Mouse (Mus musculus) heart, embryonic 12.5 days (tissue): ENCODE measurements around the gene Nox1. TPM values are rescaled to one million over a fixed set of nuclear protein-coding genes. Genes with fewer than 3 reads are reported as not detected.

ENCODE experiments used
- ATAC-seq: fragments of 200-750 bp; cut with Nextera tagmentation; 2 replicates; pipeline ENCODE4 v1.8.0; 2017; ENCODE audit warnings: moderate TSS enrichment, moderate library complexity; ENCODE audit not compliant: insufficient number of reproducible peaks, low FRiP score
- H3K27ac ChIP-seq: fragments of 300-500 bp; sonication (generic); 2 replicates; pipeline ENCODE4 v1.5.1; 2016; ENCODE audit warnings: mild to moderate bottlenecking, moderate library complexity; ENCODE audit not compliant: poor library complexity, severe bottlenecking
- H3K27me3 ChIP-seq: fragments of 300-500 bp; sonication (generic); replicated peaks from 2 replicates; pipeline ENCODE4 v1.6.1; 2016; ENCODE audit warnings: mild to moderate bottlenecking, moderate library complexity
- H3K36me3 ChIP-seq: fragments of 300-500 bp; sonication (generic); 2 replicates; pipeline ENCODE4 v1.6.1; 2016; ENCODE audit warnings: mild to moderate bottlenecking, moderate library complexity
- H3K4me1 ChIP-seq: fragments of 300-500 bp; sonication (generic); replicated peaks from 2 replicates; pipeline ENCODE4 v1.6.1; 2016; ENCODE audit warnings: mild to moderate bottlenecking
- H3K4me2 ChIP-seq: fragments of 300-500 bp; sonication (generic); 2 replicates; pipeline ENCODE4 v1.6.1; 2016; ENCODE audit warnings: mild to moderate bottlenecking, moderate library complexity
- H3K4me3 ChIP-seq: fragments of 300-500 bp; sonication (generic); 2 replicates; pipeline ENCODE4 v1.5.1; 2016; ENCODE audit warnings: mild to moderate bottlenecking
- H3K9ac ChIP-seq: fragments of 300-500 bp; sonication (generic); 2 replicates; pipeline ENCODE4 v1.6.1; 2016; ENCODE audit warnings: mild to moderate bottlenecking, moderate library complexity
- H3K9me3 ChIP-seq: fragments of 300-500 bp; sonication (generic); replicated peaks from 2 replicates; pipeline ENCODE4 v1.6.1; 2016; ENCODE audit warnings: mild to moderate bottlenecking, moderate library complexity
- WGBS: fragments of 180-500 bp; shearing (Covaris S2); methylation state at CpG from one replicate; pipeline ENCODE4 v1.1.7; 2016; 5-methylcytosine and 5-hydroxymethylcytosine counted together
- polyA plus RNA-seq: library from polyadenylated mRNA; unstranded; fragments of >200 nt; fragmentation: Nextera tagmentation; extraction: Ambion mirVana; gene quantifications from 2 replicates; pipeline ENCODE4 v1.2.1, GENCODE M21; 2016

The Nox1 gene
- polyA plus RNA-seq, 1 experiment from 2014 or later = 0.11 TPM

GRCm38 (mm10) chrX:134174699-134175098 is 47.1 kb downstream of the Nox1 start:
- no peak for ATAC-seq
- WGBS = 79% methylated on average over 1 of the region's 1 CpGs

DNA sequence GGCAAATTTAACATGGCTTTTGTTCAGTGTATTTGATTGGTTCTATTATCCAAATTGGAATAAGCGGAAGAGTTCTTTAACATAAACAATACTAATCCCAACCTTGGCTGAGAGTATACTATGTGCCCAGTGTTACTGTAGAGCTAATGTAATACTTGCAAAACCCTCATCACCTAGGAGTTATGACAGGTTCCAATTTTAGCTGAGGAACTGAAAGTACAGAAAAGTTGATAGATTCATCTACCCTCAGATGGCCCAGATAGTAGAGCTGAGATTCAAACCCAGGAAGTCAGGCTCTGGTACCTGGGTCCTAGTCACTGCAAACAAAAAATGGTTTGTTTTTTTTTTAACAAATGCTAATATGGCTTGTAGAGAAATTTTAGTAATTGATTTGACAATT is 51.2 kb downstream of the Nox1 start:
- no peak overlapping the region for H3K9ac ChIP-seq
- H3K27ac ChIP-seq = no peak overlapping the region
- no peak for ATAC-seq
- no peaks in the 10 kb centered on the region for H3K9me3 ChIP-seq
- no peak overlapping the region for H3K4me2 ChIP-seq
- no peaks in the 10 kb centered on the region for H3K27me3 ChIP-seq
- 88% methylated on average over 1 of the region's 1 CpGs for WGBS
- H3K4me3 ChIP-seq = no peak overlapping the region
- no peaks in the 10 kb centered on the region for H3K36me3 ChIP-seq
- H3K4me1 ChIP-seq = no peaks in the 10 kb centered on the region

More at GRCm38 (mm10) chrX:134174699-134175098, 47.1 kb downstream of the Nox1 start:
- H3K27ac ChIP-seq = no peak overlapping the region
- H3K4me1 ChIP-seq = no peaks in the 10 kb centered on the region
- no peak overlapping the region for H3K4me3 ChIP-seq
- H3K27me3 ChIP-seq = no peaks in the 10 kb centered on the region
- H3K9me3 ChIP-seq = no peaks in the 10 kb centered on the region
- no peak overlapping the region for H3K4me2 ChIP-seq
- H3K36me3 ChIP-seq = no peaks in the 10 kb centered on the region
- H3K9ac ChIP-seq = no peak overlapping the region

- H3K4me3 ChIP-seq = no peak overlapping the region
- no peaks in the 10 kb centered on the region; the same call in 1 of the 2 replicates for H3K4me1 ChIP-seq
- H3K9ac ChIP-seq = no peak overlapping the region
- no peaks in the 10 kb centered on the region for H3K9me3 ChIP-seq
- 45% methylated on average over 4 of the region's 4 CpGs for WGBS
- no peak for ATAC-seq
- no peak overlapping the region for H3K27ac ChIP-seq
- peaks cover 11% of the 10 kb centered on the region for H3K27me3 ChIP-seq
- H3K36me3 ChIP-seq = no peaks in the 10 kb centered on the region
- peak overlapping the region; percentile 62; the same call in 1 of the 2 replicates for H3K4me2 ChIP-seq
Observed at GRCm38 (mm10) chrX:134163484-134163883, 58.3 kb downstream of the Nox1 start.

- peaks cover 11% of the 10 kb centered on the region for H3K27me3 ChIP-seq
- H3K4me3 ChIP-seq = peak overlapping the region; percentile 17
- H3K4me1 ChIP-seq = no peaks in the 10 kb centered on the region; the same call in 1 of the 2 replicates
- 20% methylated on average over 11 of the region's 11 CpGs for WGBS
- ATAC-seq = no peak
- H3K27ac ChIP-seq = no peak overlapping the region
- H3K4me2 ChIP-seq = peak overlapping the region; percentile 62
- H3K9ac ChIP-seq = no peak overlapping the region
- no peaks in the 10 kb centered on the region for H3K36me3 ChIP-seq
- H3K9me3 ChIP-seq = no peaks in the 10 kb centered on the region
Observed at GRCm38 (mm10) chrX:134162826-134163225, 58.9 kb downstream of the Nox1 start.

DNA sequence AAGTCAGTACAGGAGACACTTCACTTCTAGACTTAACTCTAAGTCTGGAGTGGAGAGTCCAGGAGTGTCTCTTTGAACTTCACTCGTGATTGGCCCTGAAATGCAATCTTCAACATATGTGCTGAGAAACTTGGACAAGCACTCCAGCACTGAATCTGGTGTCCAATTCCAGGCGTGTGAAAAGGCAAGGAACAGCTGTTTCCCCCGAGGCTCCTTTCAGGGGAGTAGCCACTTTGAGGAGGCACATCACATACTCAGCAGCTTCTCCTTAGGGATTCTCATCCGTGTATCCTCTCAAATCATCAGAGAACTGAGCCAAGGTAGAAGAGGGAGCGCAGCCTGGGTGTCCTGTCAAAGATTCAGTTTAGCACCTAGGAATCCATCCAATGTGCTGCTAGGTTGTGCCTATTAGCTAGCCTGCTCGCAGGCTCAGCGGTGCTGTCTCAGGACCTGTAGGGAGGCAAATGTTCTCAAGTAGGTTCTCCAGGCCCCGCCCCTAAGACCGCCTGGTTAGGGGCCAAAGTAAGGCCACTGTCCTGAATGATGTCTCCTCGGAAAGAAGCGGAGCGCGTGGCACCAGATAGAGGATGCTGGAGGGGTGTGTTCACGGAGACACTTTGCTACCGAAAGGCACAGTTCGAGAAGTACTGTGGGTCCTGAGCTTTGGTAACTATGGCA is 59.6 kb downstream of the Nox1 start, which contains the start of gene Xkrx:
TSS of gene Xkrx (minus strand) at position 34 of the 678 bp plus-strand sequence.
- H3K4me1 ChIP-seq = no peaks in the 10 kb centered on the region; the same call in 1 of the 2 replicates
- no peak within 1 kb of the TSS for H3K27ac ChIP-seq
- peaks cover 11% of the 10 kb centered on the region for H3K27me3 ChIP-seq
- H3K9me3 ChIP-seq = no peaks in the 10 kb centered on the region
- WGBS = 26% methylated on average over 16 of the region's 16 CpGs
- peak within 1 kb of the TSS; percentile 62 for H3K4me2 ChIP-seq
- H3K36me3 ChIP-seq = no peaks in the 10 kb centered on the region
- no peak for ATAC-seq
- H3K4me3 ChIP-seq = peak within 1 kb of the TSS; percentile 17
- no peak within 1 kb of the TSS for H3K9ac ChIP-seq

DNA sequence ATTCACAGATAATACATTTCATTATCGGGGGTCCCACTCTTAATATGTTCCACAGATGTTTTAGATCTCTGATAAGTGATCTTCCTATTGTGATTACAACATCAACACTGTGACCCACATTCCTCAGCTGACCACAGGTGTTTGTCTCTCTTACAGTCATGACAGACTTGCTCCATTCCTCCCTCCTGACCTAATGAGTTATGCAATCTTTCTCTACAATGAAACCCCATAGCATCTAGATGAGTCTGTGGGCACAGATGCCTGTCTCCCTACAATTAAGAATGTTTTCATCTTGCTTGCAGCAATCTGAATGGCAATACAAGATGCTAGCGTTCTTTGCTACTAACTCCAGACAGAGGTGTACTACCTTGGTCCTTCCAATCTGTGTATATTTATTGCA is 61.3 kb downstream of the Nox1 start:
- ATAC-seq = no peak
- no peaks in the 10 kb centered on the region for H3K36me3 ChIP-seq
- H3K27me3 ChIP-seq = peaks cover 11% of the 10 kb centered on the region
- no peaks in the 10 kb centered on the region for H3K9me3 ChIP-seq
- no peak overlapping the region for H3K27ac ChIP-seq
- H3K9ac ChIP-seq = no peak overlapping the region
- H3K4me2 ChIP-seq = no peak overlapping the region
- H3K4me3 ChIP-seq = no peak overlapping the region
- 75% methylated on average over 2 of the region's 2 CpGs for WGBS
- no peaks in the 10 kb centered on the region; the same call in 1 of the 2 replicates for H3K4me1 ChIP-seq

DNA sequence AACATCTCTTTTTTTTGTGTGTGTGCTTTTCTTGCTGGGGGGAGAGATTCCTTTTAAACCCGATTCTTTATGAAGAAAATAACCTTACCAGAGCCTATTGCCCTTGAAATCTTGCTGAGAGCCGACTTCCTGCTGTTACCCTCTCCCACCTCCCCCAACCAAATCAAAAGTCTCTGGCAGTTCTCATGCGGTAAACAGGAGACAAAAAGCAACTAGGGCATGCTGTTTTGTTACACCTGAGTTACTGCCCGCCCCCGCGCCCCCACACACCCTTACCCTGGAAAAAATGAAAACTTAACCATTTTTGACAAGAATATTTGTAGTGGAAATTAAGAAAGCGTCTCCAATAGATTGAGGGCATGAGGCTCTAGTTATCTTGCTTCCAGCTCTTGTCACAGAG is 63.6 kb downstream of the Nox1 start:
- Histone ChIP-seq H3K4me1 (no peaks in the 10 kb centered on the region; the same call in 1 of the 2 replicates), H3K9ac (no peak overlapping the region), H3K27ac (no peak overlapping the region), H3K27me3 (peaks cover 11% of the 10 kb centered on the region), H3K9me3 (no peaks in the 10 kb centered on the region), H3K36me3 (no peaks in the 10 kb centered on the region), H3K4me2 (no peak overlapping the region), H3K4me3 (no peak overlapping the region)
- 31% methylated on average over 7 of the region's 7 CpGs for WGBS
- ATAC-seq = no peak

- Histone ChIP-seq H3K9me3 (no peaks in the 10 kb centered on the region), H3K36me3 (no peaks in the 10 kb centered on the region), H3K27me3 (no peaks in the 10 kb centered on the region), H3K4me1 (no peaks in the 10 kb centered on the region), H3K4me2 (no peak overlapping the region), H3K9ac (no peak overlapping the region), H3K27ac (no peak overlapping the region), H3K4me3 (no peak overlapping the region)
- no peak for ATAC-seq
- WGBS = 60% methylated on average over 4 of the region's 4 CpGs
Observed at GRCm38 (mm10) chrX:134141986-134142385, 79.8 kb downstream of the Nox1 start.

DNA sequence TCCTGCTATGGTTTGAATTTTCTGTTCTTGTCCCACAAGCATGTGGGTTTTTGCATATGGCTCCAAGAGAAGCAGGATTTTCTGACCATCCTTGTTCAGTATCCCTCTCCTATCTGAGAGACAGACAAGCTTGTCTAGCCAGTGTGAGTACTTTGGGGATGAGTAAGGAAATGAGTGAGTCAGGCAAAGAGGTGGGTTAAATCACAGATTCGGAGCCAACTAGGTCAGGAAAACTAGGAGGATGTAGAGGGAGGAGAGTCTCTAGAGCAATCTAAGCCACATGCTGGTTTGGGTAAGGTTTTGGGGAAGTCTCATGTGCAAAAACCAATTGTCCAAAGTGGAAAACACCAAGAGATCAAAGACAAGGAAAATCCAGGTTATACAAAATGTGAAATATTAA is 80.2 kb downstream of the Nox1 start:
- H3K27me3 ChIP-seq = no peaks in the 10 kb centered on the region
- no peaks in the 10 kb centered on the region for H3K9me3 ChIP-seq
- H3K4me2 ChIP-seq = no peak overlapping the region
- H3K36me3 ChIP-seq = no peaks in the 10 kb centered on the region
- no peak overlapping the region for H3K9ac ChIP-seq
- no peaks in the 10 kb centered on the region for H3K4me1 ChIP-seq
- ATAC-seq = no peak
- H3K27ac ChIP-seq = no peak overlapping the region
- 68% methylated on average over 1 of the region's 1 CpGs for WGBS
- H3K4me3 ChIP-seq = no peak overlapping the region

GRCm38 (mm10) chrX:134140024-134140423 is 81.7 kb downstream of the Nox1 start:
- H3K27me3 ChIP-seq = no peaks in the 10 kb centered on the region
- 76% methylated on average over 6 of the region's 6 CpGs for WGBS

GRCm38 (mm10) chrX:134133821-134134220 is 87.9 kb downstream of the Nox1 start:
- H3K27me3 ChIP-seq = no peaks in the 10 kb centered on the region; the same call in 1 of the 2 replicates
- no peaks in the 10 kb centered on the region for H3K36me3 ChIP-seq
- no peak overlapping the region for H3K4me3 ChIP-seq
- no peaks in the 10 kb centered on the region for H3K4me1 ChIP-seq
- no peak overlapping the region for H3K9ac ChIP-seq
- no peak overlapping the region for H3K27ac ChIP-seq
- H3K4me2 ChIP-seq = no peak overlapping the region
- no peak for ATAC-seq
- 32% methylated on average over 3 of the region's 3 CpGs for WGBS
- H3K9me3 ChIP-seq = no peaks in the 10 kb centered on the region

More at GRCm38 (mm10) chrX:134140024-134140423, 81.7 kb downstream of the Nox1 start:
- Histone ChIP-seq H3K9me3 (no peaks in the 10 kb centered on the region), H3K27ac (no peak overlapping the region), H3K36me3 (no peaks in the 10 kb centered on the region), H3K4me3 (no peak overlapping the region), H3K4me2 (no peak overlapping the region), H3K4me1 (no peaks in the 10 kb centered on the region), H3K9ac (no peak overlapping the region)
- ATAC-seq = no peak

DNA sequence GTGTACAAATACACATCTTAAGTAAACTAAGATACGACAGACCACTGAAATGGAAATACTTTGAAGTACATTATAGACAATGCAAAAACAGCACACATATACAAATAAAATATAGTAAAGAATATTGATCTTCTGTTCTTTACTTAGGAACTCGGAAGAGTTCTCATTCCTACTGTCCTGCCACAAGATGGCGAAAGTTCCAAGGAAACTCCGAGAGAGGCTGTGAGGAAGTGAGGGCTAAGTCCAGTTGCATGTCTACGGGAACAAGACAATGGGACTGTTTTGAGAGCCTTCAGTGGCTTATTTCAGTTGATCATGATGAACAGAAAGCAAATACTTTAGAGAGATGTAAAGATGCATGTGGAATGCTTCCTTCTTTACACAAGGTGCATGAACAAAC is 89.5 kb downstream of the Nox1 start:
- no peak for ATAC-seq
- WGBS = 23% methylated on average over 5 of the region's 5 CpGs
- no peaks in the 10 kb centered on the region for H3K36me3 ChIP-seq
- H3K4me1 ChIP-seq = no peaks in the 10 kb centered on the region
- no peak overlapping the region for H3K27ac ChIP-seq
- no peak overlapping the region for H3K4me2 ChIP-seq
- H3K27me3 ChIP-seq = no peaks in the 10 kb centered on the region; the same call in 1 of the 2 replicates
- H3K4me3 ChIP-seq = no peak overlapping the region
- H3K9me3 ChIP-seq = no peaks in the 10 kb centered on the region
- no peak overlapping the region for H3K9ac ChIP-seq
